Mouse (Mus musculus): ENCODE results near the gene Tfpi.

The Tfpi gene

DNA sequence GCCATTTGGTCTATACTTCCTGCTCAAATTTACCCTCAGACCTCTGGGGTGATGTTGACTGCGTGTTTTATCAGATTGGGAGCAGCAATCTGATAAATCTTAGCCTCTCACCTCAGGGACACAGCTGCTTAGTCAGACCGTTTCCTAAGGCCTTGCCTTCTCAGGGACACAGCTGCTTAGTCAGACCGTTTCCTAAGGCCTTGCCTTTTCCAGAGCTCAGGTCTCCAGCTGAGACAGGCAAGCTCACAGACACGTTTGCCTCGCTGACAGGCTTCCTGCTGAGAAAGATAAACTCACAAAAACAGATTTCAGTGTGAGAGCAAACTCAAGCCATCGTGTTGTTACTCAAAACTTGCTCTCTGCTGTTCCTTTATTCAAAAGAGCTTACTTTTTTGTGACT lies 1.9 kb downstream of the Tfpi start:
- no peak for DNase-seq (ENCODE audit: low spot score in 2 of 2)

DNA sequence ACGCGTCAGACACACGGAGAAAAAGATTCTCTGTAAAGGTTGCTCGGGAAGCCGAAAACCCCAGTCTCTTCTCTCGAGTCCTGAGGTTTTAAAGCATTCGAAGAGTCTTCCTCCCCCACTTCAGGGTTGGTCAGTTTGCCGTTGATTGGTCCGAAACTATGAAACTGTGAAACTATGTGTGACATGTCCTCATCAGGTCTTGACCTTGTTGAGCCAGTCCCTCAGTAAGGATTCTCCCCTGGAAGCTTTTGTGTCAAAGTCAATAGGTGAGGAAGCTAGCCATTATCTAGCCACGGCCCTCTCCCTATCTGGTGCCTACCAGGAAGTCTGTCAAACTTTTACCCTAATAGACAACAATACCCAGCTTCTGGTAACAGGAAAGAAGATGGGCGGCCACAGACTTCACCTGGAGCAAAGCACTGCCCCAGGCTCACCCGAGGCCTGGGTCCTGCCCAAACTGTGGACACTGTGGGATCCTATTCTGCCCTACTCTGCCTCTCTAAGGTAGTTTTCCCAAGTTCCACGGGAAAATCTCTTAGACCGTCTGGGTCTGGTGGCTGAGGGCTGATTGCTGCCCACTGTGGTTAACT lies 2.5 kb downstream of the Tfpi start:
- no peak for DNase-seq (ENCODE audit: low spot score in 2 of 2)

DNA sequence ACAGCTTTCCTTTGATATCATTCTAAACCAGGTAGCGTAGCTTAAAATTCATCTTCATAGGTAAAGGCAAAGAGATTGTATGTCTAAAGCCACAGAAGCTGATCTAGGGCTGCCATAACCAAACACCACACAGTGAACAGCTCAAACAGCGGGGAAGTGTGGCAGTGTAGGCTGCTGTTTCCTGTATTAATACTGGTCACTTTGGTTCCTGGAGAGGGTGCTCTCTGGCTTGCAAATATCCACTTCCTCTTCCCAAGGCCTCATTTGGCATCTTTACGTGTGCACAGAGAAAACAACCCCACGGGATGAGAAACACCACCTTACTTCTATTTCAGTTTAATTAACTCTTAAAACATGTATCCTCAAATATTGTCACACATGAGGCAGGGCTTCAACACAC lies 9.2 kb downstream of the Tfpi start:
- no peak for DNase-seq (ENCODE audit: low spot score in 2 of 2)

GRCm38 (mm10) chr2:84464956-84465355 lies 11.6 kb downstream of the Tfpi start:
- no peak for DNase-seq (ENCODE audit: low spot score in 2 of 2)

DNA sequence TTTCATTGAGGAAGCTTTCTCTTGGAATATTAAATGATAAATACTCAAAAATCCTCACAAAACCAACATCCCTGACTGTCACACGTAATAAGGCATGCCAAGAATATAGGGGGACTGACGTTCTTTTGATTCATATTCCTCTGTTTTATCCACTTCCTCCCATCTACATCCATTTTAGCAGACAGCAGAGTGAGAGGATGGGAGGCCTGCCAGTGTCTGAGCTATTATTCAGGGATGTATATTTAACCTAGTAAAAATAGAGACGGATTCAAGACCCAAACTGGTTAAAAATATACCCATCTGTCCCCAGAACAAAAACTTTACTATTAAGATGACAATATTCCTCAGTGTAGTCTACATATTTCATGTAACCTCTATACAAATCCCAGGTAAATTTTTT lies 14.2 kb downstream of the Tfpi start:
- no peak for DNase-seq (ENCODE audit: low spot score in 2 of 2)

- no peak for DNase-seq (ENCODE audit: low spot score in 2 of 2)
Measured at GRCm38 (mm10) chr2:84459651-84460177, 16.9 kb downstream of the Tfpi start.

DNA sequence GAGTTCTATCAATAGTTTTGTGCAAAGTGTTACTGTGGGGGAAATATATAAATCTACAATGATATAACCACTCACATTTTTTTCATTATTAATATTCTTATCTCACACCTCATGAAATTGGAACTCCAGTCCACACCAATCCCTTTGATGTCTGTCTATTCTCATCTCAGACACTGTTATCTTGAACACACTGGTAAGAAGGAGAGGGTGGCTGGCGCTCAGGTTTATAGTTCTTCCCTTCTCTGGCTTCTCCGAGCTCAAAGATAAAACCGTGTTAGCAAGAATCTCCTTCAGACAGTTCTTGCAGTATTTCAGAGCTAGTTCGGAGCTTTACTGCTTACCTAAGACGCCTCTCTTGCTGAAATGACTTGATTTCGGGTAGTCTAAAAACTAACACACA lies 19.4 kb downstream of the Tfpi start:
- DNase-seq (ENCODE audit: low spot score in 2 of 2) = no peak

- DNase-seq (ENCODE audit: low spot score in 2 of 2) = no peak
Measured at GRCm38 (mm10) chr2:84455236-84455799, 21.3 kb downstream of the Tfpi start.

DNA sequence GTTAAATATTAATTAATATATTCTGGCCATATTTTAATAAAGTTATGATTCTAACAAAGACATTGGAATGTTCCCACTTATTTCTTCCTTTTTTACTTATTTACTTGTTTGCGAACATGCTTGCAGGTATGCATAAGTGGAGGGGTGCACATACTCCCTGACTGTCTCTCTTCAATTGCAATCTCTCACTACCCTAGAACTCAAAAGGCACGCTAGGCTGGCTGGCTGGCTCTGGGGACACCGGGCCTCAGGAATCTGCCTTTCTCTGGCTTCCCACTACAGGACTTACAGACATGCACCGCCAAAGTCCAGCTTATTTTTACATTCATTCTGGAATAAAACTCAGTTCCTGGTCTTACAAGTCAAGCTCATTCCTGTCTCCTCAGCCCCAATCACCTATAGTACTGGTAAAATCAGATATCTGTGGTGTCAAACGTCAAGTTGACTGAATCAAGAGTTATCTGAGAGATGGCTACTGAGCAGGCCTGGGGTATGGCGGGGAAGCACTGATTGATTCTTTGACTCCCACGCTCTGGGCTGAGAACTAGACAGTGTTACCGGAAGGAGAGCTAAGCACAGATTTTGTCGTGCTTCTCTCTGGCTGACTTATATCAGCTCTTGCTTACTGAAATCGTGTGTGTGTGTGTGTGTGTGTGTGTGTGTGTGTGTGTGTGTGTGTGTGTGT lies 21.9 kb downstream of the Tfpi start:
- no peak for DNase-seq (ENCODE audit: low spot score in 2 of 2)

DNA sequence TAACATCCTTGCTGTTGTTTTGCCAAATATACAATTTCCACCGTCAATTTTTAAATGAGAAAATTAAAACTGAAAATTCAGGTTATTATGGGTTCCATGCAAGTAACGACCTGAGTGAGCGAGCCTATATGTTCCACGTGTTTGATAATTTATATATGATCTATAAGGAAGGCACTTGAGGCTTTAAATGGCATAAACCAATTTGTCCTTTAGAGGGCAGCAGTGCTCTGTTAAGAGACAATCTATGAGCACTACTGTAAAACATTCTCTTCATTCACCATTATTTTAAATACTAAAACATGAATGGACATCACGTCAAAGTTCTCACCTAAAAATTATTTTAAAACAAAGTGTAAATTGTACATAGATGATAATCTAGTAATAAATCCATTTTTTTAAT lies 22.5 kb downstream of the Tfpi start:
- no peak for DNase-seq (ENCODE audit: low spot score in 2 of 2)

- no peak for DNase-seq (ENCODE audit: low spot score in 2 of 2)
Measured at GRCm38 (mm10) chr2:84445499-84445898, 31.1 kb downstream of the Tfpi start.

GRCm38 (mm10) chr2:84441940-84442339 lies 34.6 kb downstream of the Tfpi start:
- no peak for DNase-seq (ENCODE audit: low spot score in 2 of 2)

- DNase-seq (ENCODE audit: low spot score in 2 of 2) = no peak
Measured at GRCm38 (mm10) chr2:84429724-84430123, 46.9 kb downstream of the Tfpi start.

- no peak for DNase-seq (ENCODE audit: low spot score in 2 of 2)
Measured at GRCm38 (mm10) chr2:84428836-84429235, 47.7 kb downstream of the Tfpi start.

GRCm38 (mm10) chr2:84426531-84426930 lies 50.0 kb downstream of the Tfpi start:
- DNase-seq (ENCODE audit: low spot score in 2 of 2) = no peak

DNA sequence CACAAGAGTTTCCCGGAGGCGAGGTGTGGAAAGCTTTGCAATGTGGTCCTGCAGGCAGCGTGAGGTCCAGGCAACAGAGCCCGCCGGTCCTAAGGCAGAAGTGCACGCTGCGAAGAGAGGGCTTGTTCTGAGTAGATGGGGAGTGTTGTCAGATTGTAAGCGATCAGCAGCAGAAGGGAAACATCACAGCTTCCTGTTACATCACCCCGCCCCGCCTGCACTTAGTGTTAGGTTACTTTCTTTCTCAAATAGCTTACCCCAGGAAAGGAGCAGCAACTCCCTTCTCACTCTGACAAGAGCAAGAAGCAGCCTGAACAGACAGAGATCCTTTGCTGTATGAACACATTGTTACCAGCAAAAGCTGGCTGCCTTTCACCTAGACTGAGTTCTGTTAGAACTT lies 51.4 kb downstream of the Tfpi start, which contains the start of gene Calcrl:
TSS of gene Calcrl (minus strand) at position 274 of the 400 bp plus-strand sequence.
- DNase-seq (ENCODE audit: low spot score in 2 of 2) = peak; percentile 37 to 68

DNA sequence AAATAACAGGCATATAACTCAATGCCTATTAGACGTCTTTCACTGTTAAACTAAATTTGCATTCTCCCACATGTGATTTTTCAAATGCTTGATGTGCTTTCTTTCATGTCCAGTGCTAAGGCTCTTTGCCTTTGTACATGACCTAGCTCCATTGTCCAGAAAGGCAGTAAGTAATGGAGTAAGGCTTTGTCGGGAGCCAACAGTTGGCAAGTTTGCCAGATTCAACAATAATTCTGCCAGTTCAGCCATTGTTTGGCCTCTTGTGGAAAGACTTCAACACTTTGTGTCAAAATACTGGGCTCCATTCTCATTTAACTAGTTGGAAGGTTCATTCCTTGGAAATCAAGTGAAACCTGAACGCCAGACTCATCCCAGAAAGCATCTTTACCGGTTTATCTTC lies 60.1 kb downstream of the Tfpi start:
- no peak for DNase-seq (ENCODE audit: low spot score in 2 of 2)

GRCm38 (mm10) chr2:84409796-84410592 lies 66.6 kb downstream of the Tfpi start:
- DNase-seq (ENCODE audit: low spot score in 2 of 2) = no peak

DNA sequence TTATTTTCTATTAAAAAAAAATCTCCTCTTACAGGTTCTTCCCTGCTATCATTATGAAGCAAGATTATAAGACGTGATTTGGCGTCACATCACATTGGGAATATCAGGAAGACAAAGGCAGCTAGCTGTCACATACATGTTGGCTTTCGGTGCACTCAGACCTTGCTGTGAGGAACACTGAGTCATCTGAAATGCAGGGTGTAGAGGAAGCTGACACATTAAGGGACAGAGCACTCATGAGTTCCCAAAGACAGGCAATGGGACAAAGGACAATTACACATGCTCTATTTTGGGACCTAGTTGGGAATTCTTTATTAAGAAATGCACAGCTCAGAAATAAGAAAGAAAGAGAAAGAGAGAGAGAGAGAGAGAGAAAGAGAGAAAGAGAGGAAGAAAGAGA lies 71.7 kb downstream of the Tfpi start:
- DNase-seq (ENCODE audit: low spot score in 2 of 2) = no peak

- no peak for DNase-seq (ENCODE audit: low spot score in 2 of 2)
Measured at GRCm38 (mm10) chr2:84402713-84403112, 73.9 kb downstream of the Tfpi start.

GRCm38 (mm10) chr2:84396557-84396956 lies 80.0 kb downstream of the Tfpi start:
- DNase-seq (ENCODE audit: low spot score in 2 of 2) = no peak

DNA sequence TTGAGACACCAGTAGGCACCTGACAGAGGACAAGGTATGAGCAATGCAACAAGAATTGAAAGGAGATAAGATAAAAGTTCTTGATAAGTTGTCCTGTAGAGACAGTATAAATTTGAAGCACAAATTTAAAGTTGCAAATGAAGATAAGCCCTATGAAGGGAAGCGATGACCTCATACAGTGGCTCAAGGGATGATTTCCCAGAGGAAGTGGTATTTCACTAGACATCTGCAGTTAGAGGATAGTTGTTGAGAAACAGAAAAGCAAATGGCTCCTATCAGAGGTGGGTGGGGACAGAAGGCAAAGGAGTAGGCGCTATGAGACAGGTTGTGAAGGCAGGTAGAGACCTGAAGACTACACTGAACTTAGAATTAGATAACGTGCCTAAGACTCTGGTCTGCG lies 83.3 kb downstream of the Tfpi start:
- DNase-seq (ENCODE audit: low spot score in 2 of 2) = no peak

Measured in urinary bladder, adult 18-20 months (tissue).